Mouse (Mus musculus) MEL (cell line): ENCODE data around the gene Gm12830.

ENCODE experiments used
- BHLHE40 ChIP-seq: IDR thresholded peaks from 2 replicates; pipeline ENCODE4 v1.6.1; 2012; ENCODE audit warnings: low read depth, mild to moderate bottlenecking, inconsistent platforms, low read length, improper control_type of control experiment, borderline replicate concordance
- CTCF ChIP-seq, 3 experiments: IDR thresholded peaks in 2 of 3; conservative IDR thresholded peaks in 1 of 3; 2 replicates each; pipeline ENCODE4 v1.5.1; 2011 to 2012; ENCODE audit warnings: low read length in 3 of 3, low read depth in 2 of 3, mild to moderate bottlenecking in 2 of 3, improper control_type of control experiment in 1 of 3, inconsistent platforms in 1 of 3, mixed read lengths in 1 of 3, moderate library complexity in 1 of 3; ENCODE audit not compliant: control insufficient read depth in 1 of 3, insufficient read depth in 1 of 3, poor library complexity in 1 of 3, severe bottlenecking in 1 of 3
- E2F4 ChIP-seq: IDR thresholded peaks from 2 replicates; pipeline ENCODE4 v1.6.1; 2011; ENCODE audit warnings: low read depth, low read length, improper control_type of control experiment, borderline replicate concordance
- ELF1 ChIP-seq: IDR thresholded peaks from 2 replicates; pipeline ENCODE4 v1.6.1; 2014; ENCODE audit warnings: low read depth, mild to moderate bottlenecking, inconsistent platforms, low read length, improper control_type of control experiment, moderate library complexity
- HCFC1 ChIP-seq: IDR thresholded peaks from 2 replicates; pipeline ENCODE4 v1.6.1; 2012; ENCODE audit warnings: low read depth, mild to moderate bottlenecking, inconsistent platforms, low read length, improper control_type of control experiment, moderate library complexity
- MAZ ChIP-seq: IDR thresholded peaks from 2 replicates; pipeline ENCODE4 v1.6.1; 2012; ENCODE audit warnings: low read depth, mild to moderate bottlenecking, inconsistent platforms, low read length, improper control_type of control experiment
- POLR2A ChIP-seq, 2 experiments: IDR thresholded peaks; 2 replicates each; pipeline ENCODE4 v1.6.1; 2011 to 2012; ENCODE audit warnings: low read length in 2 of 2, mild to moderate bottlenecking in 2 of 2, control low read depth in 1 of 2, improper control_type of control experiment in 1 of 2, low read depth in 1 of 2, moderate library complexity in 1 of 2; ENCODE audit not compliant: control insufficient read depth in 1 of 2, insufficient read depth in 1 of 2, poor library complexity in 1 of 2
- SMC3 ChIP-seq: IDR thresholded peaks from 2 replicates; pipeline ENCODE4 v1.6.1; 2011; ENCODE audit warnings: low read depth, low read length, improper control_type of control experiment
- TCF12 ChIP-seq: IDR thresholded peaks from 2 replicates; pipeline ENCODE4 v1.6.1; 2014; ENCODE audit warnings: low read depth, mild to moderate bottlenecking, inconsistent platforms, low read length, improper control_type of control experiment, moderate library complexity
- USF1 ChIP-seq: IDR thresholded peaks from 2 replicates; pipeline ENCODE4 v1.6.1; 2014; ENCODE audit warnings: low read depth, mild to moderate bottlenecking, inconsistent platforms, low read length, improper control_type of control experiment, moderate library complexity
- ZKSCAN1 ChIP-seq: IDR thresholded peaks from 2 replicates; pipeline ENCODE4 v1.6.1; 2012; ENCODE audit warnings: low read depth, mild to moderate bottlenecking, inconsistent platforms, low read length, improper control_type of control experiment, moderate library complexity
- ZNF384 ChIP-seq: IDR thresholded peaks from 2 replicates; pipeline ENCODE4 v1.6.1; 2012; ENCODE audit warnings: low read depth, mild to moderate bottlenecking, inconsistent platforms, low read length, improper control_type of control experiment

GRCm38 (mm10) chr4:114797254-114797914, 24.1 kb upstream of the Gm12830 start:
- TF ChIP-seq ELF1 (no peak), CTCF (IDR thresholded peaks at IDR 0.05 in 2 of 3, conservative IDR thresholded peaks at IDR 0.05 in 1 of 3; ENCODE audit: control insufficient read depth in 1 of 3, insufficient read depth in 1 of 3, low read depth in 2 of 3, low read length in 3 of 3, poor library complexity in 1 of 3, severe bottlenecking in 1 of 3) (no peak), MAZ (no peak), TCF12 (no peak), USF1 (no peak), POLR2A (IDR thresholded peaks at IDR 0.05; ENCODE audit: control insufficient read depth in 1 of 2, insufficient read depth in 1 of 2, low read depth in 1 of 2, low read length in 2 of 2, poor library complexity in 1 of 2) (no peak), ZNF384 (no peak), HCFC1 (no peak), BHLHE40 (no peak), SMC3 (no peak), E2F4 (no peak), ZKSCAN1 (no peak)
